8 mouse cellular contexts compared by ENCODE assay signal in genomic region chr9:44234479-44235427, GRCm38 (mm10). TPM values are rescaled to one million over a fixed set of nuclear protein-coding genes. Genes with fewer than 3 reads are reported as not detected.
DNase-seq lines count a peak whose midpoint lies in the region; ATAC-seq lines count a peak whose summit lies in the region.

No protein-coding gene starts in this region.

- H3K27ac ChIP-seq in forebrain, embryonic 14.5 days (ENCODE audit: low read depth, low read length) = no peak overlapping the region
- peak overlapping the region; percentile 51; the same call in 1 of the 2 replicates for H3K27ac ChIP-seq in hindbrain, embryonic 14.5 days
- peak overlapping the region; percentile 94; the same call in 1 of the 2 replicates for H3K27ac ChIP-seq in liver, embryonic 11.5 days (ENCODE audit: low read depth, low read length)

- DNase-seq in frontal cortex, postnatal 36 days (ENCODE audit: low spot score in 2 of 2) = peak; percentile 32 to 52
- no peak for DNase-seq in frontal cortex, postnatal 25 days (ENCODE audit: low spot score in 2 of 2)
- DNase-seq in c-Kit-positive CD71-negative TER-119-negative erythroid progenitor cells, embryonic 14.5 days (ENCODE audit: low read depth) = peak; percentile 73
- DNase-seq in forebrain, embryonic 14.5 days (ENCODE audit: low spot score) = no peak
- no peak for DNase-seq in hindbrain, embryonic 14.5 days (ENCODE audit: low spot score)
- peak; percentile 55 for DNase-seq in liver, embryonic 11.5 days (ENCODE audit: low spot score)
- DNase-seq in monocyte, adult 2 months (ENCODE audit: low read depth in 1 of 2, low spot score in 2 of 2) = peak; percentile 73 to 78
- DNase-seq in testis, postnatal 10 days (ENCODE audit: low spot score) = peak; percentile 73

- H3K27me3 ChIP-seq in forebrain, embryonic 14.5 days (replicated peaks; ENCODE audit: control insufficient read depth, insufficient read depth, low read length) = no peaks in the 10 kb centered on the region
- H3K27me3 ChIP-seq in hindbrain, embryonic 14.5 days (ENCODE audit: control insufficient read depth, insufficient read depth, low read length) = no peaks in the 10 kb centered on the region
- H3K27me3 ChIP-seq in liver, embryonic 11.5 days (replicated peaks; ENCODE audit: control insufficient read depth, insufficient read depth, low read length) = no peaks in the 10 kb centered on the region

- WGBS in forebrain, embryonic 14.5 days = 26% methylated on average over 19 of the region's 19 CpGs
- WGBS in hindbrain, embryonic 14.5 days = 28% methylated on average over 19 of the region's 19 CpGs
- 18% methylated on average over 19 of the region's 19 CpGs for WGBS in liver, embryonic 11.5 days

- peak overlapping the region; percentile 21; the same call in 1 of the 2 replicates for H3K9ac ChIP-seq in forebrain, embryonic 14.5 days (ENCODE audit: low read length)
- H3K9ac ChIP-seq in hindbrain, embryonic 14.5 days = peak overlapping the region; percentile 18; the same call in 1 of the 2 replicates
- peak overlapping the region; percentile 41 for H3K9ac ChIP-seq in liver, embryonic 11.5 days (ENCODE audit: low read depth, low read length)

- no peaks in the 10 kb centered on the region for H3K36me3 ChIP-seq in forebrain, embryonic 14.5 days (ENCODE audit: control insufficient read depth, insufficient read depth, low read length)
- no peaks in the 10 kb centered on the region for H3K36me3 ChIP-seq in hindbrain, embryonic 14.5 days (replicated peaks; ENCODE audit: control insufficient read depth, insufficient read depth)
- no peaks in the 10 kb centered on the region for H3K36me3 ChIP-seq in liver, embryonic 11.5 days (ENCODE audit: control insufficient read depth, insufficient read depth, low read length)

- ATAC-seq in forebrain, embryonic 14.5 days = peak; percentile 30; the same call in 1 of the 2 replicates
- ATAC-seq in hindbrain, embryonic 14.5 days (ENCODE audit: low FRiP score) = peak; percentile 21; the same call in 1 of the 2 replicates
- ATAC-seq in liver, embryonic 11.5 days (replicated peaks; ENCODE audit: low FRiP score) = peak; percentile 55

- H3K4me3 ChIP-seq in forebrain, embryonic 14.5 days (ENCODE audit: low read depth, low read length) = peak overlapping the region; percentile 82
- peak overlapping the region; percentile 76 for H3K4me3 ChIP-seq in hindbrain, embryonic 14.5 days (replicated peaks; ENCODE audit: low read length)
- peak overlapping the region; percentile 91 for H3K4me3 ChIP-seq in liver, embryonic 11.5 days (ENCODE audit: low read depth, low read length)

- no peaks in the 10 kb centered on the region for H3K9me3 ChIP-seq in forebrain, embryonic 14.5 days (replicated peaks; ENCODE audit: control insufficient read depth, low read length)
- no peaks in the 10 kb centered on the region for H3K9me3 ChIP-seq in hindbrain, embryonic 14.5 days (ENCODE audit: control insufficient read depth, low read length)
- no peaks in the 10 kb centered on the region for H3K9me3 ChIP-seq in liver, embryonic 11.5 days (ENCODE audit: control insufficient read depth, low read length)

- peaks cover 10% of the 10 kb centered on the region for H3K4me1 ChIP-seq in forebrain, embryonic 14.5 days (ENCODE audit: control insufficient read depth, insufficient read depth, low read length)
- peaks cover 18% of the 10 kb centered on the region for H3K4me1 ChIP-seq in hindbrain, embryonic 14.5 days (replicated peaks; ENCODE audit: control insufficient read depth, insufficient read depth, low read length)
- H3K4me1 ChIP-seq in liver, embryonic 11.5 days (replicated peaks; ENCODE audit: control insufficient read depth, insufficient read depth, low read length) = peaks cover 15% of the 10 kb centered on the region

- H3K4me2 ChIP-seq in forebrain, embryonic 14.5 days (ENCODE audit: low read length) = peak overlapping the region; percentile 43
- peak overlapping the region; percentile 74 for H3K4me2 ChIP-seq in hindbrain, embryonic 14.5 days (replicated peaks)
- H3K4me2 ChIP-seq in liver, embryonic 11.5 days = peak overlapping the region; percentile 85

RNA-seq across cellular contexts. Expression of gene Cbl, which starts 0.9 kb away (rescaled TPM):
- 13.4 and 17.3 TPM in 2 replicates for polyA plus RNA-seq in forebrain, embryonic 14.5 days (2014; fragmentation: Nextera tagmentation; extraction: Ambion mirVana)
- 22.4 and 22.9 TPM in 2 replicates for polyA plus RNA-seq in hindbrain, embryonic 14.5 days (2014; fragmentation: Nextera tagmentation; extraction: Ambion mirVana)
- polyA plus RNA-seq in liver, embryonic 11.5 days (2014; fragmentation: Nextera tagmentation; extraction: Ambion mirVana) = 12.0 and 12.7 TPM in 2 replicates

RNA-seq across cellular contexts. Expression of gene Ccdc153, which starts 5.7 kb away (rescaled TPM):
- polyA plus RNA-seq in forebrain, embryonic 14.5 days (2014; fragmentation: Nextera tagmentation; extraction: Ambion mirVana) = not detected in 2 replicates
- polyA plus RNA-seq in hindbrain, embryonic 14.5 days (2014; fragmentation: Nextera tagmentation; extraction: Ambion mirVana) = not detected in 2 replicates
- polyA plus RNA-seq in liver, embryonic 11.5 days (2014; fragmentation: Nextera tagmentation; extraction: Ambion mirVana) = not detected in 2 replicates

RNA-seq across cellular contexts. Expression of gene Pdzd3, which starts 16.5 kb away (rescaled TPM):
- 0.32 and 0.52 TPM in 2 replicates for polyA plus RNA-seq in forebrain, embryonic 14.5 days (2014; fragmentation: Nextera tagmentation; extraction: Ambion mirVana)
- 0.46 and 1.1 TPM in 2 replicates for polyA plus RNA-seq in hindbrain, embryonic 14.5 days (2014; fragmentation: Nextera tagmentation; extraction: Ambion mirVana)
- polyA plus RNA-seq in liver, embryonic 11.5 days (2014; fragmentation: Nextera tagmentation; extraction: Ambion mirVana) = 0.10 TPM in 1 of 2 replicates, not detected in the other

RNA-seq across cellular contexts. Expression of gene Nlrx1, which starts 33.6 kb away (rescaled TPM):
- 4.6 and 4.8 TPM in 2 replicates for polyA plus RNA-seq in forebrain, embryonic 14.5 days (2014; fragmentation: Nextera tagmentation; extraction: Ambion mirVana)
- polyA plus RNA-seq in hindbrain, embryonic 14.5 days (2014; fragmentation: Nextera tagmentation; extraction: Ambion mirVana) = 4.4 and 5.1 TPM in 2 replicates
- polyA plus RNA-seq in liver, embryonic 11.5 days (2014; fragmentation: Nextera tagmentation; extraction: Ambion mirVana) = 4.3 and 4.9 TPM in 2 replicates

RNA-seq across cellular contexts. Expression of gene Abcg4, which starts 53.7 kb away (rescaled TPM):
- 7.1 and 8.1 TPM in 2 replicates for polyA plus RNA-seq in forebrain, embryonic 14.5 days (2014; fragmentation: Nextera tagmentation; extraction: Ambion mirVana)
- 21.7 and 24.4 TPM in 2 replicates for polyA plus RNA-seq in hindbrain, embryonic 14.5 days (2014; fragmentation: Nextera tagmentation; extraction: Ambion mirVana)
- 11.6 and 13.8 TPM in 2 replicates for polyA plus RNA-seq in liver, embryonic 11.5 days (2014; fragmentation: Nextera tagmentation; extraction: Ambion mirVana)

Comparison
In these comparisons a context has a peak if more than half of its experiments do, and no peak if none do; other contexts are left out.
1. DNase-seq: peak in frontal cortex, postnatal 36 days (2 of 2), c-Kit-positive CD71-negative TER-119-negative erythroid progenitor cells, embryonic 14.5 days (single experiment), liver, embryonic 11.5 days (single experiment), monocyte, adult 2 months (2 of 2) and testis, postnatal 10 days (single experiment); none in frontal cortex, postnatal 25 days (0 of 2), forebrain, embryonic 14.5 days (single experiment) and hindbrain, embryonic 14.5 days (single experiment).
2. Peak in every context shown above with its lines, with median percentiles within 50 percentile points of each other: ATAC-seq, H3K4me2 ChIP-seq, H3K4me3 ChIP-seq and H3K9ac ChIP-seq.